Mouse (Mus musculus) lung, embryonic 15.5 days (tissue): ENCODE measurements around the gene Racgap1. TPM values are rescaled to one million over a fixed set of nuclear protein-coding genes. Genes with fewer than 3 reads are reported as not detected.
A peak's percentile ranks its signal among the peaks of the same experiment; 100 is the strongest.

Experiments
- ATAC-seq: fragments of 200-750 bp; cut with Nextera tagmentation; 2 replicates; pipeline ENCODE4 v1.8.0; 2017; ENCODE audit warnings: moderate number of reproducible peaks, borderline replicate concordance; ENCODE audit not compliant: low FRiP score, low TSS enrichment; ENCODE audit errors: extremely low read depth
- H3K27ac ChIP-seq: fragments of 300-500 bp; sonication (generic); 2 replicates; pipeline ENCODE4 v1.5.1; 2015; ENCODE audit warnings: moderate library complexity, mild to moderate bottlenecking, inconsistent platforms
- H3K27me3 ChIP-seq: fragments of 300-500 bp; sonication (generic); 2 replicates; pipeline ENCODE4 v1.6.1; 2015; ENCODE audit warnings: inconsistent platforms
- H3K36me3 ChIP-seq: fragments of 300-500 bp; sonication (generic); 2 replicates; pipeline ENCODE4 v1.6.1; 2015; ENCODE audit warnings: inconsistent platforms
- H3K4me1 ChIP-seq: fragments of 300-500 bp; sonication (generic); 2 replicates; pipeline ENCODE4 v1.6.1; 2015; ENCODE audit warnings: inconsistent platforms
- H3K4me2 ChIP-seq: fragments of 300-500 bp; sonication (generic); 2 replicates; pipeline ENCODE4 v1.6.1; 2015; ENCODE audit warnings: inconsistent platforms, mild to moderate bottlenecking, moderate library complexity
- H3K4me3 ChIP-seq: fragments of 300-500 bp; sonication (generic); 2 replicates; pipeline ENCODE4 v1.5.1; 2015; ENCODE audit warnings: mild to moderate bottlenecking, inconsistent platforms
- H3K9ac ChIP-seq: fragments of 300-500 bp; sonication (generic); 2 replicates; pipeline ENCODE4 v1.6.1; 2015; ENCODE audit warnings: inconsistent platforms
- H3K9me3 ChIP-seq: fragments of 300-500 bp; sonication (generic); 2 replicates; pipeline ENCODE4 v1.6.1; 2016; ENCODE audit warnings: inconsistent platforms
- WGBS: fragments of 180-500 bp; shearing (Covaris S2); methylation state at CpG from one replicate; pipeline ENCODE4 v1.1.7; 2015; 5-methylcytosine and 5-hydroxymethylcytosine counted together
- polyA plus RNA-seq: library from polyadenylated mRNA; unstranded; fragments of >200 nt; fragmentation: Nextera tagmentation; extraction: Ambion mirVana; gene quantifications from 2 replicates; pipeline ENCODE4 v1.2.1, GENCODE M21; 2015

Gene Racgap1
- polyA plus RNA-seq, 1 experiment from 2014 or later: 186 TPM

DNA sequence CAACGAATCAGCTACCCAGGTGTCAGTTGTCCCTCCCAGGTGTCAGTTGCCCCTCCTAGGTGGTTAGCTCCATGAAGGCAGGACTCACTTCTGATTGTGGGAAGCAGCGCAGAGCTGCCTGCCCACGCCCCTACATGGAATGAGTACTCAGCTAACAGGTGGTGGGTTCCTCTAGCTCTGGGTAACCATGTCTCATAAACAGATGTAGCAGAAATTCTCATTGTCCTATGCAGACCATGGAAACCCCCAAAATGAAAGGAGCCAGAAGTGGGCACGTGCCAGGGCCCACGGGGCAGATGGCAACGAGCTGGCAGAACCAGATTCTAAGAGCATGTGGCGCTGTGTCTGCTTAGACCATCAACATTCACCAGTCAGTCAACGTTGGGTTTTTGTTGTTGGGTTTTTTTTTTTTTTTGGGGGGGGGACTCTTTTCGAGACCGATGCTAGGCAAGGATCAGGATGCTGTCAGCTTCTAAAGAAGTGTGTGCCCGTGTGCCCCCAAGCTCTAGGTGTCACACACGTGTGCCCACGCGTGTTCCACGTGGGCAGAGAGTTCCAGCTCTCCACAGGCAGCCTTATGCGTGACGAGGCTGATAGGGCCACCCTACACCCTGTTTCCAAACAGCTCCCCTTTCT lies 12.6 kb upstream of the Racgap1 start:
- no peak overlapping the region for H3K27ac ChIP-seq
- WGBS: 3% methylated on average over 17 of the region's 17 CpGs
- no peak overlapping the region for H3K9ac ChIP-seq

DNA sequence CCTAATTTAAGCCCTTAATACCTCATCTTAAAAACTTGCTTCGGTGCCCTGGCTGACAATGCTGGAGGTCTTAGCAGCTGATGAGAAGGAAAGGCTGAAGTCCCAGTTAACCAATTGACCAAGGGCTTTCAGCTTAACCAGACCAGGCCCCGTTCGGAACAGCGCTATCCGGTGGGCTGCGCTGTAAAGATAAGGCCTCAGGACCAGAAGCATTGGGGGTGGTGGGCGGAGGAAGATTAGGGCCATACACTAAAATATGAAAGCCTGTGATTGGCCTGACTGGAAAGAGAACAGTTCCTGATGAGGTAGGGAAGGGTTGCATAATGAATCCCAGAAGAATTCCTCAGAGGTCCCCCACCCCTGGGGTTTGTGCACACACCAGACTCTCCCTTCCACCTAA lies 10.9 kb upstream of the Racgap1 start:
- Histone ChIP-seq H3K4me3 (no peak overlapping the region), H3K27ac (no peak overlapping the region), H3K4me1 (peaks cover 14% of the 10 kb centered on the region), H3K27me3 (peaks cover 50% of the 10 kb centered on the region), H3K9ac (no peak overlapping the region), H3K9me3 (no peaks in the 10 kb centered on the region), H3K4me2 (no peak overlapping the region), H3K36me3 (no peaks in the 10 kb centered on the region)
- WGBS: 55% methylated on average over 7 of the region's 7 CpGs
- no peak for ATAC-seq

More for the DNA sequence above, 12.6 kb upstream of the Racgap1 start:
- no peak for ATAC-seq
- Histone ChIP-seq H3K9me3 (no peaks in the 10 kb centered on the region), H3K4me1 (peaks cover 14% of the 10 kb centered on the region), H3K27me3 (peaks cover 56% of the 10 kb centered on the region), H3K4me3 (peak overlapping the region; percentile 44), H3K4me2 (peak overlapping the region; percentile 93), H3K36me3 (no peaks in the 10 kb centered on the region)

DNA sequence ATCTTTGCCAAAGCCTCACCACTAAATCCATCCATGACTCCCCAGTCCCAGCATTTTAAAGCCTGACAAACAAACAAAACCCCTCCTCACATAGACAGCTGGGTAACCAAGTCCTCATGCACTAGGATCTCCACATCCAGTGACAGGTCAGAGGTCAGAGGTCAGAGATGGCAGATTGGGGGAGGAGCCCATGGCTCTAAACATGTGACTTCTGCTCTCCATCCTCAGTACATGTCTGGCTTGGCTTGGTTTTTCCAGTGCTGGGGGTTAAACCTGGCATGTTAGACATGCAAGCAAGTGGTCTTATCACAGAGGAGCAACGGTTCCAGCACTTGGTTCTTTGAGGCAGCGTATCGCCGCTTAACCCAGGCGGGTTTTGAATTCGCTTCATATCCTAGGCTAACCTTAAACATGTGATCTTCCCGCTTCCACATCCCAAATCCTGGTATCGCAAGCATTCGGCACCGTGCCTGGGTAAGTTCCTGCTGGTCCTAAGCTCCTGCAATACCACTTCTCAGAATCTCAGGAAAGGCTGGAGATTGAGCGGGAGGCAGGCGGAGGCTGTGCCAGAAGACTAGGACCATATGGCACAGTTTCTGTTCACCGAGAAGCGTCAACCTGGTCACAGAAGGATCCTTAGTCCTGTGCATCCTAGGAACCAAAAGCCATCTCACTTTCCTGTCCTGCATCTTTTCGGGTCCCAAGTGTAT lies 9.8 kb upstream of the Racgap1 start:
- 94% methylated on average over 15 of the region's 15 CpGs for WGBS
- Histone ChIP-seq H3K4me2 (no peak overlapping the region), H3K4me3 (no peak overlapping the region), H3K9ac (no peak overlapping the region), H3K4me1 (peaks cover 14% of the 10 kb centered on the region), H3K27ac (no peak overlapping the region), H3K36me3 (no peaks in the 10 kb centered on the region), H3K27me3 (peaks cover 47% of the 10 kb centered on the region), H3K9me3 (no peaks in the 10 kb centered on the region)
- no peak for ATAC-seq

DNA sequence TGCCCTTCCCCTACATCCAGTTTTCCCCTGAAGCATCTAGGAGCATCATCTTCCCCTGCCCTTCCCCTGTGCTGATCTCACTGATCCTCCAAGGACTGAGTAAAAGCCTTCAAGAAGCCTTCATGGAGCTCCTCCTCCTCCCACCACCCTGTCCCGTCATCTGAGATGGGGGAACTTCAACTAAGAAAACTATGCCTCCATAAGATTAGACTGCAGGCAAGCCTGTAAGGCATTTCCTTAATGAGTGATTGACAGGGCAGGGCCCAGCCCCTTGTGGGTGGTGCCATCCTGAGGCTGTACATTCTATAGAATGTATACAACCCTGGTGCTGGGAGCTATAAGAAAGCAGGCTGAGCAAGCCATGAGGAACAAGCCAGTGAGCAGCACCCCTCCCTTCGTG lies 7.0 kb upstream of the Racgap1 start:
- Histone ChIP-seq H3K4me1 (peaks cover 8% of the 10 kb centered on the region; the same call in 1 of the 2 replicates), H3K9ac (no peak overlapping the region), H3K9me3 (no peaks in the 10 kb centered on the region), H3K36me3 (no peaks in the 10 kb centered on the region), H3K4me3 (no peak overlapping the region), H3K27me3 (peaks cover 48% of the 10 kb centered on the region), H3K27ac (no peak overlapping the region), H3K4me2 (no peak overlapping the region)
- ATAC-seq: no peak
- 30% methylated on average over 2 of the region's 2 CpGs for WGBS

DNA sequence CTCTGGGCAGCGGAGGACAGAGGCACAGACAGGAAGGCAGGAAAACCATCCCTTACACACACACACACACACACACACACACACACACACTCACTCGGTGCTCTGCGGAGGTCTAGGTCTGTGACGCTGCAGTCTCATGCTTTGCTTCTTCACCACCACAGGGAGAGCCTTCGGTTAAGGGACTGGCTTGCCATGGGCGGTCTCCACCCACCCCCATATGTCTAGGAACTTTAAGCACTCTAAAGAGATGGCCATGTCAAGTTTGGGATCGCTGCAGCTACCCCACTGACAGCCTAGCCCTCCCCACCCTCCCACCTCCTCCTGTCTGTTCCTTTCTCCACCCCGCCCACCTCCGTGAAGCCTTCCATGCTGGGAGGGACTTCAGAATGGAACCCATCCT lies 4.5 kb upstream of the Racgap1 start:
- Histone ChIP-seq H3K4me1 (peaks cover 9% of the 10 kb centered on the region; the same call in 1 of the 2 replicates), H3K9me3 (no peaks in the 10 kb centered on the region), H3K36me3 (no peaks in the 10 kb centered on the region), H3K4me3 (no peak overlapping the region), H3K27ac (no peak overlapping the region), H3K4me2 (no peak overlapping the region), H3K9ac (no peak overlapping the region), H3K27me3 (peaks cover 35% of the 10 kb centered on the region)
- no peak for ATAC-seq
- 35% methylated on average over 9 of the region's 9 CpGs for WGBS

DNA sequence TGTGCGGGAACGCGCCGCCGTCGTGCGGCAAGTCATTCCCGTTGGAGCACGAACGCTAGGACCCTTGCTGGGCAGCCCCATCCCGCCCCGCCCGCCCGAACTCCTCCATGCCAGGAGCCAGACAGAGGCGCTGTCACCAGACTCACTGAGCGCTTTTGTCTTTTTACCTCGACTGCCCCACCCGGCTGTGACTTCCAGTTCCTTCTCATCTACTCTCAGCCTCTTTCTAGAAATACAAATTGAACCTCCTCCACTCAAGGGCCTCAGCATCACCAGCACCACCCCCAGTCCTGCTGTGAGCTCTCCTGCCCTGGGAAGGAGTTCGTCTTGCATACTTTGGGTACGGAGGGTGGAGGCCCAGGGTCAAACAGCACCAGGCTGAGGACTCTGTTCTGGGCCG lies 2.4 kb upstream of the Racgap1 start:
- Histone ChIP-seq H3K27ac (no peak overlapping the region), H3K4me3 (peak overlapping the region; percentile 13; the same call in 1 of the 2 replicates), H3K27me3 (peaks cover 35% of the 10 kb centered on the region), H3K36me3 (no peaks in the 10 kb centered on the region), H3K4me2 (peak overlapping the region; percentile 53), H3K4me1 (peaks cover 27% of the 10 kb centered on the region), H3K9me3 (no peaks in the 10 kb centered on the region), H3K9ac (0 out of 2 replicates have a peak overlapping the region, but pooled peaks have one; percentile 1)
- 3% methylated on average over 21 of the region's 21 CpGs for WGBS
- no peak for ATAC-seq

DNA sequence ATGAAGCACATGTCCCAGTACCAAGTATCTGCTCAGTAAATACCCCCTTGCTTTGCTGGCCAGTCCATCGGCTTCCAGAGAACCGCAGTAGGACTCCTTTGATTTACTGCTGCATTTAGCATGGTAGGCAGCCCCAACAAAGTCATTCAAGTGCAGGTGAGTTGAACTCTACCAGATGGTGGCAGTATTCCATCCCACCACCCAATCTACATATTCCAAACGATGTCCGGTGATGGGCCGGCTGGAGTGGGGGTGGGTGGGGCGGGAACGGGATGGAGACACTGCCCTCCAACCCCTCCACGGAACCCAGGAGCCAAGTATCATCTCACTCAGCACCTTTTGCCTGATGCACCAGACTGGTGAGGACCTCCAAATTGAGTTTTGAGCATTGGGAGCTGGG lies 1.8 kb upstream of the Racgap1 start:
- Histone ChIP-seq H3K4me3 (peak overlapping the region; percentile 13; the same call in 1 of the 2 replicates), H3K9me3 (no peaks in the 10 kb centered on the region), H3K27me3 (peaks cover 35% of the 10 kb centered on the region), H3K36me3 (no peaks in the 10 kb centered on the region), H3K9ac (no peak overlapping the region), H3K27ac (no peak overlapping the region), H3K4me2 (peak overlapping the region; percentile 53), H3K4me1 (peaks cover 32% of the 10 kb centered on the region)
- ATAC-seq: no peak
- 11% methylated on average over 8 of the region's 8 CpGs for WGBS

DNA sequence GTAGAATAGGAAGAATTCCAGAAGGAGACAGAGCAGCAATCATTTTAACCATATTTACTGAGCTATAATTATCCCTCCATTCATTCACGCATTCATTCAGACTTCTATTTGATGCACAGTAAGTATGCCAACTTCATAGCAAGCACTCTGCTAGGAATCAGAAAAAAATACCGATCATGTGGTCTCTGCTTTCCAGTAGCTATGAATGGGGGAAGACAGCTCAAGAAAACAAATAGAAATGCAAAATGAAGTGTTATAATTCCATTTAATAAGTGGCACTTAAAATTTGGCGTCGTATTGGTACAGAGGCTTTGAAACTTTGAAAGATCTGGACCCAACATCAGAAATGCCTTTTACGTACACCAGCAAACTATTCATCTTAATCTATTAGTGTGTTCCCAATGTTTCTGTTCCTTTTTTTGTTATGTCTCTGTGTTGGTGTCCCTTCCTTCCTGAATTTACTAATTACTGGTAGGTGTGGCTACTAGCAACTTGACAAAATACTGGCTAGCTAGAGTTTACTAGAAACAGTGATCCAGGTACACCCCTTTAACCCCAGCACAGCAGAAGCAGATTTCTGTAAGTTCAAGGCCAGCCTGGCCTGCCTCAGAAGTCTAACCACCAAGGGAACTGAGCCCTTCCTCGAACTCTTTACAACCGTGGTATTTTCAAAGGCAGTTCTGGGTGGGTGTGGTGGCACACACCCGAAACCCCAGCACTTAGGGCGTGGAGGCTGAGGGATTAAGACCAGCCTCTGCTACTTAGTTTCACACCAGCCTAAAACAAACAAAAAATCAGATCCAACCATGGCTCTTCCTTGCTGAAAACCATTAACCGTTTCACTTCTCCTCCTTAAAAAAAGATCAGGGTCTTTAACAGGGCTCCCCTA lies 772 bp upstream of the Racgap1 start:
- WGBS: 61% methylated on average over 10 of the region's 10 CpGs
- no peak overlapping the region for H3K9ac ChIP-seq

DNA sequence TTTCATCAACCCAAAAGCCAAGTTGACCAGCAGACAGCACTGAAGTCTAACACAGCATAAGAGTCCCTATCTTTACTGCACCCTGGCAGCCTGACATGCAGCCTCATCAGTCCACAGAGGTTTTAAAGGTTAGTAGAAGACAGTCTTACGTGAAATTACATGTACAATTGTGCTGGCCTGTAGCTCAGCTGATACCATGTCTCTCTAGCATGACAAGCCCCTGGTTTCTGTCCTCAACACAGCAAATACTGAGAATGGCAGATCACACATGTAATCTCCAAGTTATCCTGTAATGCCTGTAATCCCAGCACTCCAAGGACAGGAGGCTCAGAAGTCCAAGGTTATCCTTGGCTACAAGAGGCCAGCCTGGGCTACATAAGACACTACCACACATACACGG lies 1.2 kb downstream of the Racgap1 start:
- Histone ChIP-seq H3K27ac (no peak overlapping the region), H3K9ac (peak overlapping the region; percentile 81), H3K4me3 (peak overlapping the region; percentile 82), H3K36me3 (no peaks in the 10 kb centered on the region), H3K4me2 (peak overlapping the region; percentile 77), H3K27me3 (peaks cover 23% of the 10 kb centered on the region), H3K9me3 (no peaks in the 10 kb centered on the region), H3K4me1 (peaks cover 55% of the 10 kb centered on the region)
- no peak for ATAC-seq
- WGBS: 28% methylated on average over 2 of the region's 2 CpGs

More for the DNA sequence above, 772 bp upstream of the Racgap1 start:
- peaks cover 38% of the 10 kb centered on the region for H3K4me1 ChIP-seq
- H3K36me3 ChIP-seq: no peaks in the 10 kb centered on the region
- no peak for ATAC-seq
- peak overlapping the region; percentile 77 for H3K4me2 ChIP-seq
- H3K27me3 ChIP-seq: peaks cover 35% of the 10 kb centered on the region
- H3K27ac ChIP-seq: no peak overlapping the region
- H3K9me3 ChIP-seq: no peaks in the 10 kb centered on the region
- H3K4me3 ChIP-seq: peak overlapping the region; percentile 82

DNA sequence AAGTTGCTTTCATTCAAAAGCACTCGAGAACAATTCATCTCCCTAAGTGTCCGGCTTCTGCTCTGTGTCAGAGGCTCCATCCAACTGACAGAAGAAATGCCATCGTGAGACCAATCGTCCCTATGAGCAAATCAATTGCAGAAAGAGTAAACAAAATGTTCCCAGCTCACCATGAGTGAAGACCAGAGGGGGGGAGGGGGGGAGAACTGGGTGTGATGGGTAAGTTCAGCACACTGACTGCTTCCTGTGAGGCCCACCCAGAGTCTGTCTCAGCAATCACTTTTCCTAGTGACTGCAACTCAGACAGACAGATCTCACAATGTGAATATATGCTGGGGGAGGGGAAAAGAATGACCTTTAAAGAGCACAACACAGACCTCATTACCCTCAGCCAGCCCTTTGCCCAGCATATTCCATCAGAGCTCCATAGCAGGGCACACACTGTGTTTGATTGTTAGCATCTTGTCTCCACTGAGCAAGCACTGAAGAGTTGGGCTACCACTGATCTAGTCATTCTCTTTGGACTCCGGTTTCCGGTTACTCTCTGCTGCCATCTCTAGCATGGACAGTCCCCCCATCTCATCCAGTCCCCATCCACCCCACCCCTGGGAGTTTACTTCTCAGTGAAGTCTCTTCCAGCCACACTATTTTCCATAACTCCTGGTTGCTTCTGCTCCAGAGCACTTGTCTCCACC lies 2.2 kb downstream of the Racgap1 start:
- peak overlapping the region; percentile 16 for H3K9ac ChIP-seq
- 11% methylated on average over 6 of the region's 6 CpGs for WGBS
- H3K4me2 ChIP-seq: peak overlapping the region; percentile 77
- H3K4me3 ChIP-seq: peak overlapping the region; percentile 82
- no peak overlapping the region for H3K27ac ChIP-seq
- H3K9me3 ChIP-seq: no peaks in the 10 kb centered on the region
- H3K4me1 ChIP-seq: peaks cover 62% of the 10 kb centered on the region
- peaks cover 12% of the 10 kb centered on the region; the same call in 1 of the 2 replicates for H3K27me3 ChIP-seq
- no peak for ATAC-seq
- no peaks in the 10 kb centered on the region for H3K36me3 ChIP-seq

DNA sequence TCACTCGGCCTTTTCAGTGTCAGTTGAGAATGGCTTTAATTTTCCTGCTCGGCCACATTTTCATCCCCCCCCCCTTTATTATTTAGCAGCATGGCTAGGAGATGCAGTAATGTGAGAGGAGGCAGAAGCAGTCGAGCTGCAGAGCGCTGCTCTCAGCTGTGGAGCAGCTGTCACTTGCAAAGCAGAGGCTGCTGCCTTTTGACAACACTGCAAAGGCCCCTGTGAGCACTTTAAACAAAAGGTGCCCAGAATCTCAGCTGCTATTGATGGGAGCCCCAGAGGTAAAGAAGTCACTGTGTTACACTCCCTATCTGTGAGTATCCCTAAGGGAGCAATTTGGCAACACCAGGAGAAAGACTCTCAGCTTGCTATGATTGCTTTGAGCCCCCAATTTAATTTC lies 3.1 kb downstream of the Racgap1 start:
- H3K36me3 ChIP-seq: no peaks in the 10 kb centered on the region
- no peak overlapping the region for H3K4me3 ChIP-seq
- H3K9me3 ChIP-seq: no peaks in the 10 kb centered on the region
- ATAC-seq: no peak
- peak overlapping the region; percentile 77; the same call in 1 of the 2 replicates for H3K4me2 ChIP-seq
- peaks cover 53% of the 10 kb centered on the region for H3K4me1 ChIP-seq
- no peak overlapping the region for H3K27ac ChIP-seq
- H3K9ac ChIP-seq: no peak overlapping the region
- WGBS: 31% methylated on average over 4 of the region's 4 CpGs
- H3K27me3 ChIP-seq: peaks cover 3% of the 10 kb centered on the region; the same call in 1 of the 2 replicates
